Mouse (Mus musculus): Measurements from ENCODE around the gene Stx3.
A peak's percentile ranks its signal among the peaks of the same experiment; 100 is the strongest.

Stx3 gene

GRCm38 (mm10) chr19:11819143-11819700 is at the start of gene Stx3:
Stx3 (minus strand) TSS chr19:11819403.
- no peak for DNase-seq (ENCODE audit: low read depth, low spot score)

GRCm38 (mm10) chr19:11867837-11868236 is 48.6 kb upstream of the Stx3 start:
- no peak for DNase-seq (ENCODE audit: low read depth, low spot score)

GRCm38 (mm10) chr19:11860966-11861365 is 41.8 kb upstream of the Stx3 start, which contains the start of gene Olfr1418:
Olfr1418 (minus strand) TSS chr19:11861066.
- no peak for DNase-seq (ENCODE audit: low read depth, low spot score)

DNA sequence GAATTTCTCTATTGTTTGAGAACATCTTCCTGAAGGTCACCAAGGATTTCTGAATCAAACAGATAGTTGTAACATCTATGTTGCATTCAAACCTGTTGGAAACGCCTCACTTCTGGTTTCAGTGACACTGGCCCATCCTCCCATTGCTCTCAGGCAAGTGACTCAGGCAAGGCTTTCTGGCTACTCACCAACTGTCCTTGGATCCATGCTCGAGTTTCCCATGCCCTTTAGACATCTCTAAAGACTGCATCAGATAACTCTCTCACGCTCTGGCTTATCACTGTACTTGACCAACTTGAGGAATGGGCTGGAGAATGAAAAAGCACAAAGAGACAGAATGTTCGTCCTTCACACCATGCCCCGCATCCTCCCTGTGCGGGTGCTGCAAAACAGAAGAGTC is 37.3 kb upstream of the Stx3 start:
- DNase-seq (ENCODE audit: low read depth, low spot score), result no peak

DNA sequence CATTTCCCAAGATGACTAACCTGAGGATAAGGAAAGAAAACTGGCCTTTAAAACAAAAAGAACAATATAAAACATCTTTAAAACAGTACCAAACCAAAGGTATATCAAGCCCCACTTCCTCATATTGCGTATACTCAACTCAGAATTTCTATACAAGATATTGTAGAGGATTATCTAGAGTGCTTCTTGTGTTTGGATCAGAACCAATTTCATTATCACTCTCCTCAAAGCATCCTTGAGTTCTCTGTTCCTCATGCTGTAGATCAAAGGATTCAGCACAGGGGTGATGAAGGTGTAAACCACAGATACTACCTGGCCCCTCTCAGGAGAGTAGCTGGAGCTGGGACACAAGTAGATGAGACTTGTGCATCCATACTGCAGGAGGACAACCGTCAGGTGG is 35.6 kb upstream of the Stx3 start:
- no peak for DNase-seq (ENCODE audit: low read depth, low spot score)

DNA sequence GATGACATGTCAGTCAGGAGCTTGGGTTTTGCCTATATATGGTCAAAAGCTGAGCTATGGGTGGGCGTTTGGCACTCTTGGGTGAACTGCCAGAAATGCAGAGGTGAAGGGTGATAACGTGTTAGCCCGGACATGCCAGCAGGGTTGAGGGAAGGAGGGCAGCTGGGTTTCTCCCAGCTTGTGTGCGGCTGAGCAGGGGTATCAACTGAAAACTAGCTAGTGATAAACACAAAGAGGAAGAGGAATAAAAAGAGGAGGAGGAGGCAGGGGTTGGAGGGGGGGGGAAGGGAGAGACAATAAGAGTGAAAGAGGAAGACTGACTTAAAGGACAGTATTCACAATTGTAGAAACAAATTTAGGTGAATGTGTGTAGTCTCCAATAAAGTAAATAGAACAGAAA is 33.4 kb upstream of the Stx3 start:
- no peak for DNase-seq (ENCODE audit: low read depth, low spot score)

GRCm38 (mm10) chr19:11846333-11846732 is 27.1 kb upstream of the Stx3 start:
- no peak for DNase-seq (ENCODE audit: low read depth, low spot score)

DNA sequence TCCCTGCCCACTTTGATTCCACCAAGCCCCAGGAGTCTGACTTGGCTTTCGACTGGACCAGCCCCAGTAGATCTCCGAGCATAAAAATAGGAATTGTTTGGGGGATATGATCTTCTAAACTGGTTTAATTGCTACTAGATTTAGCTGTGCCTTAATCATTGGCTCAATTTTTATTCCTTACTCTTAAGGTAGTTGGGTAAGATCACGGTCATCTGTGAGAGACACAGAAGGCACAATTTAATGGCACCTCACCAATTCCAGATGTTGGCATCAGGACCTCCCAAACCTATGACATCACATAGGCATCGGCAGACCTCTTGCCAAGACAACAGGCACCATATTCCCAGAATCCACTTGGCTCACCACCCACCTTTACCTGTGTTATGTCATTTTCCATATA is 19.9 kb upstream of the Stx3 start, which contains the start of gene Olfr1417:
Gene Olfr1417, minus strand, starts transcription at position 101 of the 400 bp plus-strand sequence.
- DNase-seq (ENCODE audit: low read depth, low spot score), result no peak

- DNase-seq (ENCODE audit: low read depth, low spot score), result no peak
Measured at GRCm38 (mm10) chr19:11823346-11824065, 4.3 kb upstream of the Stx3 start.

GRCm38 (mm10) chr19:11820211-11820610 is 1.0 kb upstream of the Stx3 start:
- no peak for DNase-seq (ENCODE audit: low read depth, low spot score)

DNA sequence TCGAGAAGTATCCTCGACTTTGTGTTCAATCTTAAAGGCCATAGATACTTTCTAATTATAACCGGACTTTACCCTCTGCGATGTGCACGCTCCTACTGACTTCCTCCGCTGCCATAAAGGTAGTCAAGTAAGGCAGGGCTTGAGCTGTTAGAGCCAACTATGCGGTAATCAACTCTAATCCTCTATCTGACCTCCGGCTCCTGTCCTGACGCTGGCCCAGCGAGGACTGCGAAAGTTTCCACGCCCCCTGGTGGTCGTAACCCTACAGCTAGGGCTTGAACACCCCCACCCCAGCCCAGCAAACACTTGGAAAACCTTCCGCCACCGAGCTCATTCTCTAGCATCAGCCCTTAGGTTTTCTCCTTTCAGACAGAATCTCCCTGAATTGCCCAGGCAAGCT is 597 bp upstream of the Stx3 start:
- peak; percentile 83 for DNase-seq (ENCODE audit: low read depth, low spot score)

DNA sequence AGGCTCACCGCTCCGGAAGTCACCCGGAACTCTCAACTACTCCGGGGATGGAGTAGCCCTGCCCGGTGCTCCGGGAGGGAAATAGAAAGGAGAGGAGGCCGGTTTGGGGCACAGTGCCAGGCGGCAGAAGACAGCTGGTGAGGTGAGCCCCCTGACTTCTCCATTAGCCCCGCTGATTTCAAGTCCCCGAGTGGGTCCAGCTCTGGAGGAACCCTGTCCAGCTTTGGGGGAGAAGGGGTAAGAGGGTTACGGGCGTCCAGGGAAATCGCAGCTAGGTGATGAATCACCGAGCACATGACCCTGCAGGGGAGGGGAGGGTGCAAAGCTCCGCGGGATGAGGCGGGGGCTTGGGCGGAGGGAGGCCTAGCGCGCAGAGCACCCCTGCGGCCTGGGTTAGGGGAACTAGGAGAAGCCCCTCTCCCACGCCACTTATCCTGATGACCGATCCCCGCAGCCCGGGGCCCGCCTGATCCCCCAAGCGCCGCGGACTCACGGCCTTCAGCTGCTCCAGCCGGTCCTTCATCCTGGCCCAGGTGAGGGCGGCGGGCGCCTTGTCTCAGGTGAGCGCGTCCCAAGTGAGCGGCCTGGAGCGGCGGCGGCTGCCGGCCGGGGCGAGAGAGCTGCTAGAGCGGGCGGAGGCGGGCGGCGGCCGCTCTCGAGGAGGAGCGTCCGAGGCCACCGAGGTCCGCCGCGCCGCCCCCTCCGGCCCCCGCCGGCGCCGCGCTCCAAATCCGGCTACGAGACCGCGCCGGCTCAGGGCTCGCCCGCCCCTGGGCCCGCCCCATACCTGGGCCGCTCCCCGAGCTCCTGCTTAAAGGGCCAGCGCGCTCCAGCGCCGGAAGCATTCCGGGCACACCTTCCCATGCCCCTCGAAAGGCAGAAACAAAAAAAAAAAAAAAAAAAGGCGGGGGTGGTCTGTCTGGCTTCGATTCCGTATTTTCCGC is 732 bp downstream of the Stx3 start:
- DNase-seq (ENCODE audit: low read depth, low spot score), result peak; percentile 62

GRCm38 (mm10) chr19:11817586-11817985 is 1.6 kb downstream of the Stx3 start:
- peak; percentile 65 for DNase-seq (ENCODE audit: low read depth, low spot score)

GRCm38 (mm10) chr19:11816706-11817105 is 2.5 kb downstream of the Stx3 start:
- DNase-seq (ENCODE audit: low read depth, low spot score), result no peak

- DNase-seq (ENCODE audit: low read depth, low spot score), result no peak
Measured at GRCm38 (mm10) chr19:11814742-11815333, 4.4 kb downstream of the Stx3 start.

- DNase-seq (ENCODE audit: low read depth, low spot score), result peak; percentile 76
Measured at GRCm38 (mm10) chr19:11813649-11814048, 5.6 kb downstream of the Stx3 start.

DNA sequence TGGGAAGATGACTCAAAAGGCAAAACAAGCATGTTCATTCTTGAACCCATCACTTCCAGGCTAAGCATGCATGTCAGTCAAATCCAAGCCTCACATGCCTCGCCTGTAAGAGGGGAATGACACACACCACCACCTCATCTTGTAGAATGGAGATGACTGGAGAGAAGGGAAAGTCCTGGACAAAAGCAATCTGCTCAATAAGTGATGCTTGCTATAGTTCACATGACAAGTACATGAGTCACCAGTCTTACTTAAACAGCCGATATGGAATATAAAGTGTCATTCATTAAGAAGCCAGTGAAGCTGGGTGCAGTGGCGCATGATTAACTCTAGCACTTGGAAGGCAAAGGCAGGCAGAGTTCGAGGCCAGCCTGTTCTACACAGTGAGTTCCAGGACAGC is 6.1 kb downstream of the Stx3 start:
- DNase-seq (ENCODE audit: low read depth, low spot score), result no peak

DNA sequence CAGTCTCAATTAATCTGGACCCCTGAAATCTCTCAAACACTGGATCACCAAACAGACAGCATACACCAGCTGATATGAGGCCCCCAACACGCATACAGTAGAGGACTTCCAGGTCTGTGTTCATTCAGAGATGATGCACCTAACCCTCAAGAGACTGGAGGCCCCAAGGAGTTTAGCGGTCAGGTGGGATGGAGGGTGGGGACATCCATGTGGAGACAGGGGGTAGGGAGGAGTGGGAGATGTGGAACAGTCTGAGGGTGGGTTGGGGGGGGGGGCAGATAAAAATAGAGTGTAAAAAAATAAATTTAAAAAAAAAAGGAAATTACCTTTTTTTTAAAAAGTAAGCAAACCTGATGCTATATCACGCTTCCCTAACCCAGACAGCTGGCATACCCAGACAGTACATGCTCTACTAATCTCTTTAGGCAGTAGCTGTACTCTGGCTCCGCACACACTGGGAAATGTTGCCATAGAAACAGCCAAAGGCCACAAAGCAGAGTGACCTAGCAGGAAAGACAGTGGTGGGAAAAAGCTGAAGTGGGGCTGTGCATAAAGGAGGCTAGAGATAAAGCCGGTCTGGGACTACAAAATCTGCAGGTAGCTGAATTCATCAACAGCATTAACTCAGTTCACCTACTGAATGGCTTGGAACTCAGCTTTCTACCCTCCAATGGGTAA is 7.4 kb downstream of the Stx3 start:
- DNase-seq (ENCODE audit: low read depth, low spot score), result peak; percentile 53

- DNase-seq (ENCODE audit: low read depth, low spot score), result no peak
Measured at GRCm38 (mm10) chr19:11810856-11811255, 8.3 kb downstream of the Stx3 start.

DNA sequence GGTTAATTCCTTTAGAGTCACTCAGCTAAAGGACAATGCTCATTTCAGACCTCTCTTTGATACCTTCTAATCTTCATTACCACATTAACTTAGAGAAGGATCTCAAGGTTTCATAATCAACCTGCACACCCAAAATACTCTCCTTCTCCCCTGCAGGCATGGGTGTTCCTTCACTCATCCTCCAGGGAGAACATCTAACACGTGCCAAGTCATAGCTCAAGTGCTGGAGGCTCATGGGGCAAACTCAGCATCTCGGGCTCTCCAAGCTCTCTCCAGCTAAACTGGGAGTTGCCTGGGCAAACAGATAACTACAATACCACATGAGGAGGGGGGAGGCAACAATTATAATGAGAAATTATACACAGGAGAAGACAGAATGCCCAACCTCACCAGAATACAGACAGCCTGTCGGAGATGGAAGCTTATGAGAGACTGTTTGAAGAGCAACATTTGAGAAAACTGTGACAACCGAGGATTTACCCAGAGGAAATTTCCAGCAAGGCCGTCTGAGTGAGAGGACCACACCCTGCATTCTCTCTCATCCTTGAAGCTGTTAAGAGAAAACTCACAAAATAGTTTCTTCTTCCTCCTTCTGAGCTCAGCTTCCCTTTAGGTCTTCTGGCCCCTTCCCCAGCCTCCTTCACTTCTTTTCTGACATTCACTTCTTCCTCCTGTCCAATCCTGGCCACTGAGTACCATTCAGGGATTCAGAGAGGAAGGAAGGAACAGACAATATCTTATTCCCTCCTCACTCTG is 9.0 kb downstream of the Stx3 start:
- no peak for DNase-seq (ENCODE audit: low read depth, low spot score)

DNA sequence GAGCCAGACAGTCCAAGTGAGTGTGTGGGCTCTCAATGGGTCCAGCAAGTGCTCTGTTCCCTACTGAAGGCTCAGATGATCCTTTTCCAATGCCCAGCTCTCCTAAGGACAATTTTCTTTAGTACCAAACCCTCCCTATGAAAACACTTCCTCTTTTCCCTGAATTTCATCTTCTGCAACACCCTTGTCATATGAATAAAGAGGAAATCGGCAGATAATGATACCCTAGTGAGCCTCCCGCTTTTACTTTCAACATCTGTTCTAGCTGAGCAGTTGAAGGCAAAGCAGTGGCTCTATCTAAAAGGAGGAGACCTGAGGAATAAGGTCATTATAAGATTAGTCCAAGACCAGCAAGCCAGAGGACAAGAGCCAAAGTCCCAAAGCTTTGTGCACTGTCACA is 10.8 kb downstream of the Stx3 start:
- no peak for DNase-seq (ENCODE audit: low read depth, low spot score)

All from retina, adult 2 months (tissue).